In the genomic region with DNA sequence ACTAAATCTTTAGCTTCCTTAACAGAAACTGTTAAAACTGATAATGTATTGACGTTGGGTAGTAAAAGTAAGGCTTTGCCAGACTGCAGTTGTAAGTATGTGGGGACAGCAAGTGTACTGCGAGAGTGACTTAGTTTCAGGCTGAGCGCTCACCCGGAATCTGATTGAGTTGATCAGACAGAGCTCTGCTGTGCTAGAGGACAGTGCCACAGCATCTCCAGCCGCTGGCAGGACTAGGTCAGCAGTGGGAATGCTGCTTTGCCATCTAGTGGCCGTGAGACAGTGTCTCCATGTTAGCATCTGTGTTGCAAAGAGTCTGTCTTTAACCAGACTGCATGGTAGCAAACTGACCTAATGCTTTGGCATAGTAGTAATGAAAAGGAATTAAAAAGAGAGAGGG, we compare ENCODE assay signal across 8 mouse cellular contexts.
DNase-seq lines count a peak whose midpoint lies in the region; ATAC-seq and TF ChIP-seq lines count a peak whose summit lies in the region.

No protein-coding gene starts in this region.

- H3K4me1 ChIP-seq in limb, embryonic 14.5 days (ENCODE audit: control insufficient read depth, insufficient read depth, low read length), result no peaks in the 10 kb centered on the region
- no peaks in the 10 kb centered on the region for H3K4me1 ChIP-seq in limb, embryonic 10.5 days
- no peaks in the 10 kb centered on the region for H3K4me1 ChIP-seq in embryonic facial prominence, embryonic 10.5 days
- H3K4me1 ChIP-seq in kidney, adult 2 months (ENCODE audit: control insufficient read depth, insufficient read depth, low read length), result 0 out of 2 replicates have a peak, but pooled peaks cover 2% of the 10 kb centered on the region

- no peak overlapping the region for H3K4me2 ChIP-seq in limb, embryonic 14.5 days (replicated peaks; ENCODE audit: low read depth, low read length, severe bottlenecking)

- no peak for TF ChIP-seq POLR2A in limb, embryonic 14.5 days (IDR thresholded peaks at IDR 0.05; ENCODE audit: borderline replicate concordance, extremely low read depth, insufficient read depth, insufficient read length)
- no peak for TF ChIP-seq POLR2A in kidney, adult 2 months (IDR thresholded peaks at IDR 0.05; ENCODE audit: low read depth, low read length)

- H3K4me3 ChIP-seq in limb, embryonic 14.5 days (replicated peaks; ENCODE audit: low read length), result no peak overlapping the region
- no peak overlapping the region for H3K4me3 ChIP-seq in limb, embryonic 10.5 days
- no peak overlapping the region for H3K4me3 ChIP-seq in embryonic facial prominence, embryonic 10.5 days
- no peak overlapping the region for H3K4me3 ChIP-seq in kidney, adult 2 months (ENCODE audit: insufficient read depth, low read depth, low read length)

- no peak for ATAC-seq in limb, embryonic 14.5 days (ENCODE audit: low FRiP score, low read depth)
- peak; percentile 92 for ATAC-seq in megakaryocyte progenitor cell, adult 5-6 weeks (replicated peaks; ENCODE audit: poor library complexity)

- H3K27me3 ChIP-seq in limb, embryonic 14.5 days (ENCODE audit: control insufficient read depth, insufficient read depth, low read length), result no peaks in the 10 kb centered on the region
- no peaks in the 10 kb centered on the region for H3K27me3 ChIP-seq in limb, embryonic 10.5 days (ENCODE audit: low read depth, poor library complexity, severe bottlenecking)
- H3K27me3 ChIP-seq in embryonic facial prominence, embryonic 10.5 days (replicated peaks; ENCODE audit: low read depth, poor library complexity, severe bottlenecking), result no peaks in the 10 kb centered on the region
- H3K27me3 ChIP-seq in kidney, adult 2 months (replicated peaks; ENCODE audit: control insufficient read depth, insufficient read depth, low read length), result no peaks in the 10 kb centered on the region

- H3K9me3 ChIP-seq in limb, embryonic 14.5 days (ENCODE audit: control insufficient read depth, low read length), result no peaks in the 10 kb centered on the region
- no peaks in the 10 kb centered on the region for H3K9me3 ChIP-seq in limb, embryonic 10.5 days (replicated peaks)
- H3K9me3 ChIP-seq in embryonic facial prominence, embryonic 10.5 days, result no peaks in the 10 kb centered on the region

- 51% methylated on average over 6 of the region's 6 CpGs for WGBS in limb, embryonic 14.5 days
- WGBS in limb, embryonic 10.5 days, result 44% methylated on average over 6 of the region's 6 CpGs
- 29% methylated on average over 6 of the region's 6 CpGs for WGBS in embryonic facial prominence, embryonic 10.5 days
- 34% methylated on average over 6 of the region's 6 CpGs for WGBS in kidney, adult 2 months

- H3K27ac ChIP-seq in limb, embryonic 14.5 days (replicated peaks; ENCODE audit: low read depth, low read length), result no peak overlapping the region
- H3K27ac ChIP-seq in limb, embryonic 10.5 days, result no peak overlapping the region
- no peak overlapping the region for H3K27ac ChIP-seq in embryonic facial prominence, embryonic 10.5 days (replicated peaks)
- no peak overlapping the region for H3K27ac ChIP-seq in kidney, adult 2 months (ENCODE audit: insufficient read depth, low read depth, low read length)

- H3K36me3 ChIP-seq in limb, embryonic 14.5 days (ENCODE audit: control insufficient read depth, insufficient read depth, low read length), result peaks cover 3% of the 10 kb centered on the region; the same call in 1 of the 2 replicates
- peaks cover 9% of the 10 kb centered on the region; the same call in 1 of the 2 replicates for H3K36me3 ChIP-seq in limb, embryonic 10.5 days
- H3K36me3 ChIP-seq in embryonic facial prominence, embryonic 10.5 days (replicated peaks), result peaks cover 8% of the 10 kb centered on the region
- no peaks in the 10 kb centered on the region for H3K36me3 ChIP-seq in kidney, adult 2 months (ENCODE audit: control insufficient read depth, insufficient read depth, low read length)

- peak; percentile 21 for DNase-seq in limb, embryonic 14.5 days (ENCODE audit: low spot score)
- no peak for DNase-seq in limb, embryonic 10.5 days (ENCODE audit: low spot score)
- peak; percentile 47 for DNase-seq in adrenal gland, postnatal 10 days
- peak; percentile 55 for DNase-seq in embryonic facial prominence, embryonic 10.5 days (ENCODE audit: low spot score)
- DNase-seq in kidney, adult 2 months, result peak; percentile 48
- DNase-seq in telencephalon, adult 2 months (ENCODE audit: low read depth, low spot score), result peak; percentile 21
- no peak for DNase-seq in spleen, adult 18-20 months

- H3K9ac ChIP-seq in limb, embryonic 14.5 days (ENCODE audit: low read depth, low read length, severe bottlenecking), result no peak overlapping the region

- TF ChIP-seq CTCF in kidney, adult 2 months (conservative IDR thresholded peaks at IDR 0.05; ENCODE audit: insufficient read depth, insufficient read length, low read depth, low read length), result peak; percentile 65

Comparison
In these comparisons a context has a peak if more than half of its experiments do, and no peak if none do; other contexts are left out.
1. DNase-seq: peak in limb, embryonic 14.5 days (single experiment), adrenal gland, postnatal 10 days (single experiment), embryonic facial prominence, embryonic 10.5 days (single experiment), kidney, adult 2 months (single experiment) and telencephalon, adult 2 months (single experiment); none in limb, embryonic 10.5 days (single experiment) and spleen, adult 18-20 months (0 of 2).